Mouse (Mus musculus) bone marrow, adult 2 months (tissue): ENCODE measurements at regions not wholly inside any gene's neighbourhood (a gene's known extent, or its start where the extent isn't known, plus 50 kb on each side); places are given as distances from the start of the nearest gene placed in this dataset.

Experiments
- CTCF ChIP-seq: fragments of 200-500 bp; IDR thresholded peaks from 2 replicates; pipeline ENCODE4 v1.5.1; 2011; ENCODE audit warnings: low read length, control low read depth; ENCODE audit not compliant: control insufficient read depth, insufficient read depth
- POLR2A ChIP-seq: fragments of 200-500 bp; IDR thresholded peaks from 2 replicates; pipeline ENCODE4 v1.6.1; 2011; ENCODE audit warnings: low read depth, mild to moderate bottlenecking, control low read depth, low read length, borderline replicate concordance; ENCODE audit not compliant: control insufficient read depth

GRCm38 (mm10) chr15:62431150-62431678 lies 1413.8 kb downstream of the Gsdmc2 start:
- no peak for TF ChIP-seq CTCF
- TF ChIP-seq POLR2A: no peak
